Mouse (Mus musculus): Measurements from ENCODE around the gene Selenov.

DNA sequence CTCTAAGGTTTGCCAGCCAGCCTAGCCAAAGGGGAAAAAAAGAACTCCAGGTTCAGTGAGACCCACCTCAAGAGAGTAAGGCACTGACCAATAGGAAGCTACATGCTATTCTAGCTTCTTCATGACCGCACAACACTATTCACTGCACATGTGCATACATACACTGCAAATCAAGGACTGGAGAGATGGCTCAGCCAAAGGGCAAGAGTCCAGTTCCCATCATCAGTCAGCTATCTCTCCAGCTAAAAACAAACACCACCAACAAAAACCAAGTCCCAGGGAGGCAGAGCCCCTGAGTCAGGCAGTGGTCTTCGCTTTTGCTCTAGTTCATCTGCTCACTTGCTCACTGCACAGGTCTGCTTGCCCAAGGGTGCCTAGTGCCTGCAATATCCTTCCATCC, 37.3 kb upstream of the Selenov start:
- TF ChIP-seq POLR2A (IDR thresholded peaks at IDR 0.05; ENCODE audit: low read depth, low read length) (no peak), CTCF (conservative IDR thresholded peaks at IDR 0.05; ENCODE audit: insufficient read depth, insufficient read length, low read depth, low read length) (no peak)
